In genomic region chr4:123383173-123383572, GRCm38 (mm10) we compare ENCODE assay signal across 25 mouse cellular contexts. TPM values are rescaled to one million over a fixed set of nuclear protein-coding genes. Genes with fewer than 3 reads are reported as not detected.
A peak's percentile ranks its signal among the peaks of the same experiment; 100 is the strongest.
DNase-seq lines count a peak whose midpoint lies in the region; TF ChIP-seq lines count a peak whose summit lies in the region.
"Had no signal": no experiment of that assay in that cellular context is flagged by ENCODE, and none has a peak within 500 bp of the region (broad histone marks: within the 10 kb centered on the region; RNA-seq: fewer than 3 reads in every experiment).

No protein-coding gene starts in this region.

- DNase-seq in layer of hippocampus, adult 11-12 months (ENCODE audit: low spot score): peak; percentile 63
- no peak for DNase-seq in layer of hippocampus, postnatal 10 days (ENCODE audit: low spot score in 2 of 2)
- peak; percentile 89 for DNase-seq in brain, adult 2 months (ENCODE audit: low read depth, low spot score)
- peak; percentile 47 to 82 for DNase-seq in layer of hippocampus, adult 18-20 months (ENCODE audit: low spot score in 2 of 2)
- DNase-seq in left cerebral cortex, adult 2 months (ENCODE audit: extremely low spot score in 1 of 2, low spot score in 2 of 2): peak; percentile 59 to 67
- no peak for DNase-seq in adrenal gland, adult (ENCODE audit: inconsistent age in 2 of 2, low spot score in 1 of 2)
- DNase-seq in cerebellum, postnatal 10 days: no peak
- DNase-seq in kidney, adult 2 months: no peak
- DNase-seq: adrenal gland, postnatal 36 days; B cell, adult 2 months; cerebellum, adult 18-20 months; gastrocnemius, postnatal 36 days; kidney, adult 9 months; kidney, postnatal 25 days; lung, adult 2 months; lung, postnatal 36 days; thymus, postnatal 25 days had no signal

- H3K27ac ChIP-seq in left cerebral cortex, adult 2 months: no peak overlapping the region
- H3K27ac ChIP-seq in kidney, adult 2 months (ENCODE audit: insufficient read depth, low read depth, low read length): no peak overlapping the region
- H3K27ac ChIP-seq: embryonic facial prominence, embryonic 10.5 days; forebrain, embryonic 12.5 days; hindbrain, embryonic 10.5 days had no signal

- peaks cover 30% of the 10 kb centered on the region for H3K36me3 ChIP-seq in kidney, adult 2 months (ENCODE audit: control insufficient read depth, insufficient read depth, low read length)

- no peak for TF ChIP-seq CTCF in left cerebral cortex, adult 2 months (IDR thresholded peaks at IDR 0.05)
- no peak for TF ChIP-seq CTCF in kidney, adult 2 months (conservative IDR thresholded peaks at IDR 0.05; ENCODE audit: insufficient read depth, insufficient read length, low read depth, low read length)

- no peaks in the 10 kb centered on the region for H3K4me1 ChIP-seq in kidney, adult 2 months (ENCODE audit: control insufficient read depth, insufficient read depth, low read length)
- H3K4me1 ChIP-seq: embryonic facial prominence, embryonic 10.5 days; forebrain, embryonic 12.5 days; hindbrain, embryonic 10.5 days had no signal

- TF ChIP-seq POLR2A in kidney, adult 2 months (IDR thresholded peaks at IDR 0.05; ENCODE audit: low read depth, low read length): no peak

- WGBS in kidney, adult 2 months: 92% methylated on average over 7 of the region's 7 CpGs

- intact Hi-C loops in left cerebral cortex, adult 2 months (cut with DNase I): loop anchor here (2.0 kb wide), 1 partner anchor 30 kb away; no protein-coding TSS in a partner anchor

- no peaks in the 10 kb centered on the region for H3K27me3 ChIP-seq in kidney, adult 2 months (replicated peaks; ENCODE audit: control insufficient read depth, insufficient read depth, low read length)
- H3K27me3 ChIP-seq: forebrain, embryonic 12.5 days had no signal

- no peak overlapping the region for H3K4me3 ChIP-seq in left cerebral cortex, adult 2 months
- H3K4me3 ChIP-seq in kidney, adult 2 months (ENCODE audit: insufficient read depth, low read depth, low read length): no peak overlapping the region
- H3K4me3 ChIP-seq: embryonic facial prominence, embryonic 10.5 days; forebrain, embryonic 12.5 days; hindbrain, embryonic 10.5 days had no signal

RNA-seq across cellular contexts. Expression of gene Bmp8a, which starts 40.1 kb away (rescaled TPM):
- not detected for total RNA-seq in layer of hippocampus, postnatal 10 days (2021)
- not detected for total RNA-seq in layer of hippocampus, adult 18-20 months (2021)
- under 1 TPM; 0.30 to 0.48 TPM for total RNA-seq in left cerebral cortex, adult 2 months (2021)
- polyA plus RNA-seq in kidney, adult 2 months (2012; rRNA removed): 1.5 and 2.9 TPM in 2 replicates
- total RNA-seq: common myeloid progenitor, adult 5-6 weeks had no signal
- polyA plus RNA-seq: embryonic facial prominence, embryonic 10.5 days; forebrain, embryonic 12.5 days had no signal

RNA-seq across cellular contexts. Expression of gene Oxct2a, which starts 59.7 kb away (rescaled TPM):
- total RNA-seq in layer of hippocampus, postnatal 10 days (2021): not detected
- total RNA-seq in layer of hippocampus, adult 18-20 months (2021): not detected
- total RNA-seq in left cerebral cortex, adult 2 months (2021): not detected
- 0.11 and 0.30 TPM in 2 replicates for polyA plus RNA-seq in kidney, adult 2 months (2012; rRNA removed)
- total RNA-seq: adrenal gland, postnatal 36 days; common myeloid progenitor, adult 5-6 weeks had no signal
- polyA plus RNA-seq: embryonic facial prominence, embryonic 10.5 days; forebrain, embryonic 12.5 days; heart, embryonic 16.5 days; hindbrain, embryonic 10.5 days; limb, embryonic 11.5 days; lung, adult 2 months; midbrain, embryonic 16.5 days; neural tube, embryonic 11.5 days had no signal

Comparison
In these comparisons a context has a peak if more than half of its experiments do, and no peak if none do; other contexts are left out.
1. DNase-seq: peak in layer of hippocampus, adult 11-12 months (single experiment), brain, adult 2 months (single experiment), layer of hippocampus, adult 18-20 months (2 of 2) and left cerebral cortex, adult 2 months (2 of 2); none in layer of hippocampus, postnatal 10 days (0 of 2), adrenal gland, adult (0 of 2), cerebellum, postnatal 10 days (0 of 2) and kidney, adult 2 months (single experiment).